Mouse (Mus musculus) forebrain, embryonic 12.5 days (tissue): ENCODE results near the gene Pakap. TPM values are rescaled to one million over a fixed set of nuclear protein-coding genes. Genes with fewer than 3 reads are reported as not detected.

Experiments used
- ATAC-seq: fragments of 200-750 bp; cut with Nextera tagmentation; 2 replicates; pipeline ENCODE4 v1.8.0; 2017; ENCODE audit warnings: moderate TSS enrichment; ENCODE audit not compliant: low FRiP score
- H3K27ac ChIP-seq: fragments of 300-500 bp; sonication (generic); 2 replicates; pipeline ENCODE4 v1.5.1; 2016; ENCODE audit warnings: mild to moderate bottlenecking
- H3K27me3 ChIP-seq: fragments of 300-500 bp; sonication (generic); 2 replicates; pipeline ENCODE4 v1.6.1; 2016; ENCODE audit warnings: mild to moderate bottlenecking
- H3K36me3 ChIP-seq: fragments of 300-500 bp; sonication (generic); replicated peaks from 2 replicates; pipeline ENCODE4 v1.6.1; 2016; ENCODE audit warnings: mild to moderate bottlenecking
- H3K4me1 ChIP-seq: fragments of 300-500 bp; sonication (generic); 2 replicates; pipeline ENCODE4 v1.6.1; 2016
- H3K4me2 ChIP-seq: fragments of 300-500 bp; sonication (generic); 2 replicates; pipeline ENCODE4 v1.6.1; 2016; ENCODE audit warnings: mild to moderate bottlenecking, moderate library complexity
- H3K4me3 ChIP-seq: fragments of 300-500 bp; sonication (generic); replicated peaks from 2 replicates; pipeline ENCODE4 v1.5.1; 2016; ENCODE audit warnings: mild to moderate bottlenecking
- H3K9ac ChIP-seq: fragments of 300-500 bp; sonication (generic); 2 replicates; pipeline ENCODE4 v1.6.1; 2016; ENCODE audit warnings: mild to moderate bottlenecking
- H3K9me3 ChIP-seq: fragments of 300-500 bp; sonication (generic); 2 replicates; pipeline ENCODE4 v1.6.1; 2016
- WGBS: fragments of 180-500 bp; shearing (Covaris S2); methylation state at CpG from one replicate; pipeline ENCODE4 v1.1.7; 2016; 5-methylcytosine and 5-hydroxymethylcytosine counted together
- polyA plus RNA-seq: library from polyadenylated mRNA; unstranded; fragments of >200 nt; fragmentation: Nextera tagmentation; extraction: Ambion mirVana; gene quantifications from 2 replicates; pipeline ENCODE4 v1.2.1, GENCODE M21; 2016

The Pakap gene
- polyA plus RNA-seq, 1 experiment from 2014 or later: 14.8 TPM

GRCm38 (mm10) chr4:57637636-57638386 lies 69.8 kb downstream of the Pakap start:
- peak overlapping the region; percentile 62 for H3K4me2 ChIP-seq
- peak overlapping the region; percentile 29; the same call in 1 of the 2 replicates for H3K9ac ChIP-seq
- H3K27me3 ChIP-seq: no peaks in the 10 kb centered on the region
- H3K27ac ChIP-seq: 0 out of 2 replicates have a peak overlapping the region, but pooled peaks have one; percentile 11
- ATAC-seq: peak; percentile 75; the same call in 1 of the 2 replicates
- no peaks in the 10 kb centered on the region for H3K36me3 ChIP-seq
- H3K4me1 ChIP-seq: peaks cover 20% of the 10 kb centered on the region
- H3K4me3 ChIP-seq: peak overlapping the region; percentile 30
- H3K9me3 ChIP-seq: no peaks in the 10 kb centered on the region
- WGBS: 24% methylated on average over 24 of the region's 24 CpGs

GRCm38 (mm10) chr4:57638941-57639340 lies 71.0 kb downstream of the Pakap start:
- Histone ChIP-seq H3K4me2 (peak overlapping the region; percentile 62; the same call in 1 of the 2 replicates), H3K27me3 (no peaks in the 10 kb centered on the region), H3K9ac (no peak overlapping the region), H3K9me3 (no peaks in the 10 kb centered on the region), H3K36me3 (no peaks in the 10 kb centered on the region), H3K27ac (no peak overlapping the region), H3K4me1 (peaks cover 20% of the 10 kb centered on the region), H3K4me3 (no peak overlapping the region)
- no peak for ATAC-seq
- 80% methylated on average over 9 of the region's 9 CpGs for WGBS

GRCm38 (mm10) chr4:57640222-57640621 lies 72.2 kb downstream of the Pakap start:
- H3K4me2 ChIP-seq: no peak overlapping the region
- H3K36me3 ChIP-seq: no peaks in the 10 kb centered on the region
- no peak overlapping the region for H3K4me3 ChIP-seq
- 49% methylated on average over 7 of the region's 7 CpGs for WGBS
- no peak for ATAC-seq
- no peaks in the 10 kb centered on the region for H3K27me3 ChIP-seq
- no peak overlapping the region for H3K9ac ChIP-seq
- H3K27ac ChIP-seq: no peak overlapping the region
- peaks cover 20% of the 10 kb centered on the region for H3K4me1 ChIP-seq
- no peaks in the 10 kb centered on the region for H3K9me3 ChIP-seq

GRCm38 (mm10) chr4:57640971-57641370 lies 73.0 kb downstream of the Pakap start:
- no peak overlapping the region for H3K4me3 ChIP-seq
- ATAC-seq: no peak
- no peaks in the 10 kb centered on the region for H3K9me3 ChIP-seq
- no peaks in the 10 kb centered on the region for H3K36me3 ChIP-seq
- no peak overlapping the region for H3K4me2 ChIP-seq
- no peak overlapping the region for H3K9ac ChIP-seq
- H3K27me3 ChIP-seq: no peaks in the 10 kb centered on the region
- 87% methylated on average over 3 of the region's 3 CpGs for WGBS
- H3K27ac ChIP-seq: no peak overlapping the region
- H3K4me1 ChIP-seq: peaks cover 20% of the 10 kb centered on the region

DNA sequence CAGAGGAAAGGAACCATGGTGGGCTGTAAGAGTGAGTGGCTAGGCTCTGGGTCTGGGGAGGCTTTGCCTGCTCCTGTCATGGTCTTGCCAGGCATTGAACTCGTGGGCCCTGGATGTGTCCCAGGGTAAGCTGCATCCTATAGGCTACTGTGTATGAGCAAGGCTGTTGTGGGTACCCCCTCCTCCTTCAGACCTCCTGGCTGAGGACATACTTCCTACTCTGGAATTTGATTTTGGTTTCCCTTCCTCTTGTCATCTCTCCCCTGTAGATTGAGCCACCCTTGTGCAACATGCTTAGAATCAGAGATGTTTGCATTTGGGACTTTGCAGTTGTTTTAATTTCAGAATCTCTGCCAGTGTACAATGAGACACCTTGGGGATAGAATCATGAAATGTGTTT lies 83.0 kb downstream of the Pakap start:
- H3K27ac ChIP-seq: no peak overlapping the region
- no peak for ATAC-seq
- no peak overlapping the region for H3K9ac ChIP-seq
- H3K4me3 ChIP-seq: no peak overlapping the region
- no peaks in the 10 kb centered on the region for H3K36me3 ChIP-seq
- H3K9me3 ChIP-seq: no peaks in the 10 kb centered on the region
- WGBS: 87% methylated on average over 1 of the region's 1 CpGs
- no peaks in the 10 kb centered on the region for H3K27me3 ChIP-seq
- no peak overlapping the region for H3K4me2 ChIP-seq
- H3K4me1 ChIP-seq: no peaks in the 10 kb centered on the region

GRCm38 (mm10) chr4:57651547-57651946 lies 83.6 kb downstream of the Pakap start:
- H3K4me3 ChIP-seq: no peak overlapping the region
- H3K9me3 ChIP-seq: no peaks in the 10 kb centered on the region
- no peaks in the 10 kb centered on the region for H3K27me3 ChIP-seq
- no peak overlapping the region for H3K4me2 ChIP-seq
- no peak for ATAC-seq
- no peaks in the 10 kb centered on the region for H3K4me1 ChIP-seq
- H3K9ac ChIP-seq: no peak overlapping the region
- no peaks in the 10 kb centered on the region for H3K36me3 ChIP-seq
- no peak overlapping the region for H3K27ac ChIP-seq
- WGBS: 85% methylated on average over 8 of the region's 8 CpGs

GRCm38 (mm10) chr4:57652185-57652904 lies 84.4 kb downstream of the Pakap start:
- Histone ChIP-seq H3K36me3 (no peaks in the 10 kb centered on the region), H3K4me3 (no peak overlapping the region), H3K27me3 (no peaks in the 10 kb centered on the region), H3K4me1 (no peaks in the 10 kb centered on the region), H3K4me2 (no peak overlapping the region), H3K9me3 (no peaks in the 10 kb centered on the region), H3K9ac (no peak overlapping the region), H3K27ac (no peak overlapping the region)
- 81% methylated on average over 5 of the region's 5 CpGs for whole genome bisulfite sequencing
- ATAC-seq: no peak

DNA sequence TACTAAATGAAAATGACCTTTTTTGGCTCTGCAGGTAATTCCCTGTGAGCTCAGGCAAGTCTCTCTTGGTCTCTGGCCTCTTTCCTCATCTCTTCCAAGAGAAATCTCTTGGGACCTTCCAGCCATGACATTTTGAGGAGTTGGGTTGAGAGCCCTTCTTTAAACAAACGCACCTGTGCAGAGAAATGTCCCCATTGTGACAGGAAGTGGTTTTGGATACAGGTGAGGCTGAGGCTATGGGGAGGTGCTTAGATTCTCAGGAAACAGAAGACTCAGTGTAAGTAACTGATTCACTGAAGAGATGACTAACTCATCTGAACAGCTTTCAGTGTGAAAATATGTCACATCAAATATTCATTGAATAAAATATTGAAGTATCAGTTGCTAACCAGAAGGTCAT lies 88.0 kb downstream of the Pakap start:
- Histone ChIP-seq H3K9me3 (no peaks in the 10 kb centered on the region), H3K4me1 (peaks cover 13% of the 10 kb centered on the region), H3K36me3 (no peaks in the 10 kb centered on the region), H3K27ac (no peak overlapping the region), H3K4me2 (no peak overlapping the region), H3K4me3 (no peak overlapping the region), H3K27me3 (no peaks in the 10 kb centered on the region), H3K9ac (no peak overlapping the region)
- 81% methylated on average over 1 of the region's 1 CpGs for WGBS
- no peak for ATAC-seq

DNA sequence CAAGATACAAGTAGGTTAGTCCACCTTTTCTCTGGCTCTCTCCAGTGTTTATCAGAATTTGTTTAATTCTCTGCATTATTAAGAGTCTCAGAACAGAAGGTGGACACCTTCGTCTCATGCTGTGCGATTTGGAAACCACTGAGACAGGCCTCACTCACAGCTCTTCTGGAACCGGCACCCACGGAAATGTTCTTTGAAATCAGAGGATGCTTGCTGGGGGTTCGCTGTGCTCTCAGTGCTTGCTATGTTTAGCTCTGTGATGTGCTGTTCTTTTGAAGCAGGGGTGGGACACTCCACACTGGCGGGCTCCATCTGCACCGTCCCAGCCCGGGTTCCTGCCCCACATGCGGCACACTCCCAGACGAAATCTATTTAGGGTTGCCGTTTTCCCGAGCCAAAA lies 88.4 kb downstream of the Pakap start:
- H3K9me3 ChIP-seq: no peaks in the 10 kb centered on the region
- no peak overlapping the region for H3K4me2 ChIP-seq
- no peak overlapping the region for H3K9ac ChIP-seq
- peaks cover 14% of the 10 kb centered on the region for H3K4me1 ChIP-seq
- 93% methylated on average over 12 of the region's 12 CpGs for WGBS
- no peaks in the 10 kb centered on the region for H3K27me3 ChIP-seq
- ATAC-seq: no peak
- no peaks in the 10 kb centered on the region for H3K36me3 ChIP-seq
- no peak overlapping the region for H3K27ac ChIP-seq
- no peak overlapping the region for H3K4me3 ChIP-seq

DNA sequence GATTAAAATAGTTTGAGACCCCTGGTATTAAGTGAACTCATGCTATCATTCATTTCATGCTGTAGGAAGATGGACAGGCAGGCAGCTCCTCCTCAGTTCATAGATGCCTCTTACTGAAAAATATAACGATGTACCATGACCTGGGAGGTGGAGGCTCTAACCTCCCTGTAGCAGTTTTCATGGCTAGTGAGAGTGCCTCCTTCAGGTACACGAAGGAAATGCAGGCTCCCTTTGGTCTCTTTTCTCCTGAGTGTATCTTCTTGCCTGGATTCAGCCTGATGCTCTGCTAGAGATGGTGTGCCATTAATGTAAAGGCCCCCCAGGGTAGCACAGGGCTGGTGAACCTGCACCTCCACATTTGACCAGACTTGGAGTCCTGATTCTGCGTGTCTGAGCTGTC lies 88.9 kb downstream of the Pakap start:
- WGBS: 89% methylated on average over 3 of the region's 3 CpGs
- Histone ChIP-seq H3K27ac (no peak overlapping the region), H3K9ac (no peak overlapping the region), H3K27me3 (no peaks in the 10 kb centered on the region), H3K36me3 (no peaks in the 10 kb centered on the region), H3K4me1 (peaks cover 14% of the 10 kb centered on the region), H3K4me2 (no peak overlapping the region), H3K9me3 (no peaks in the 10 kb centered on the region), H3K4me3 (no peak overlapping the region)
- ATAC-seq: no peak

DNA sequence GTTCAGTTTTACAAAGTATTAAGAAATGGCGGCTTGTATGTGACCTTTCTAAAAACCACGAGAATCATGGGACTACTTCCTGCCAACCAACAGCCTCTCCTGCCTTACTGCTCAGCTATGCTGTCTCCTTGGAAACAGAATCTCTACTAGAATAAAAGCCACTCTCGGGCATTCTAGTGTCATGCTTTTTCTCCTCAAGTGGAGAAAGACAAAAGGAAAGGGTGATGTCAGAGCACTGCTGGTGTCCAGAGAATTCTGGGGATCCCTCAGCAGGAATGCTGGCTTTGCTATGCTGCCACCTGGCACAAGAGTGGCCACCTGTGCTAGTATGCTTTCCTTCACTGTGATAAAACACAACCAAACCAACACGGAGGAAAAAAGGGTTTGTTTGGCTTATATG lies 92.5 kb downstream of the Pakap start:
- Histone ChIP-seq H3K4me3 (no peak overlapping the region), H3K4me1 (peaks cover 14% of the 10 kb centered on the region), H3K9ac (0 out of 2 replicates have a peak overlapping the region, but pooled peaks have one; percentile 1), H3K4me2 (no peak overlapping the region; the same call in 1 of the 2 replicates), H3K27me3 (no peaks in the 10 kb centered on the region), H3K9me3 (no peaks in the 10 kb centered on the region), H3K36me3 (no peaks in the 10 kb centered on the region), H3K27ac (peak overlapping the region; percentile 15; the same call in 1 of the 2 replicates)
- 8% methylated on average over 4 of the region's 4 CpGs for WGBS
- ATAC-seq: no peak

- H3K9ac ChIP-seq: no peak overlapping the region
- WGBS: 88% methylated on average over 3 of the region's 3 CpGs
- no peak overlapping the region for H3K4me3 ChIP-seq
- no peaks in the 10 kb centered on the region for H3K9me3 ChIP-seq
- no peak for ATAC-seq
- H3K27ac ChIP-seq: no peak overlapping the region
- 0 out of 2 replicates have a peak, but pooled peaks cover under 1% of the 10 kb centered on the region for H3K4me1 ChIP-seq
- no peak overlapping the region for H3K4me2 ChIP-seq
- no peaks in the 10 kb centered on the region for H3K27me3 ChIP-seq
- H3K36me3 ChIP-seq: no peaks in the 10 kb centered on the region
These were observed 98.1 kb downstream of the Pakap start for GRCm38 (mm10) chr4:57666101-57666500.
